Mouse (Mus musculus) erythroid progenitor cell, adult 5-6 weeks (primary cell): ENCODE data around the gene Tbc1d23. TPM values are rescaled to one million over a fixed set of nuclear protein-coding genes. Genes with fewer than 3 reads are reported as not detected.

ENCODE experiments used
- ATAC-seq: replicated peaks from 2 replicates; pipeline ENCODE4 v1.8.0; 2016; ENCODE audit warnings: moderate number of reproducible peaks, mild to moderate bottlenecking, moderate TSS enrichment, inconsistent platforms; ENCODE audit not compliant: poor library complexity, low FRiP score, severe bottlenecking
- total RNA-seq, 2 experiments: library from RNA; stranded (forward) in 1 of 2; stranded (reverse) in 1 of 2; fragments of 150-400 nt in 1 of 2; fragments of 186-747, 209-891 nt in 1 of 2; gene quantifications; 2 replicates each; pipeline versions ENCODE4 v1.2.3 to v1.2.4; 2015 to 2017; ENCODE audit warnings: low replicate concordance in 2 of 2

The Tbc1d23 gene
- total RNA-seq, 2 experiments from 2014 or later, result 7.6 to 19.7 TPM

- ATAC-seq, result peak; percentile 98
Observed at GRCm38 (mm10) chr16:57166611-57167513, 64.4 kb downstream of the Tbc1d23 start, which contains the start of gene Nit2. Nit2 (minus strand) TSS chr16:57167341.

GRCm38 (mm10) chr16:57166086-57166485, 65.2 kb downstream of the Tbc1d23 start:
- ATAC-seq, result no peak

GRCm38 (mm10) chr16:57165157-57165556, 66.1 kb downstream of the Tbc1d23 start:
- no peak for ATAC-seq

- no peak for ATAC-seq
Observed at GRCm38 (mm10) chr16:57163694-57164093, 67.6 kb downstream of the Tbc1d23 start.

GRCm38 (mm10) chr16:57162841-57163240, 68.5 kb downstream of the Tbc1d23 start:
- ATAC-seq, result no peak

- ATAC-seq, result no peak
Observed at GRCm38 (mm10) chr16:57159835-57160234, 71.5 kb downstream of the Tbc1d23 start.

GRCm38 (mm10) chr16:57157728-57158127, 73.6 kb downstream of the Tbc1d23 start:
- no peak for ATAC-seq

- no peak for ATAC-seq
Observed at GRCm38 (mm10) chr16:57157076-57157475, 74.2 kb downstream of the Tbc1d23 start.

- no peak for ATAC-seq
Observed at GRCm38 (mm10) chr16:57155899-57156298, 75.4 kb downstream of the Tbc1d23 start.

GRCm38 (mm10) chr16:57151437-57151836, 79.9 kb downstream of the Tbc1d23 start:
- ATAC-seq, result no peak

- no peak for ATAC-seq
Observed at GRCm38 (mm10) chr16:57144741-57145140, 86.6 kb downstream of the Tbc1d23 start.

GRCm38 (mm10) chr16:57133611-57134010, 97.7 kb downstream of the Tbc1d23 start:
- ATAC-seq, result no peak

GRCm38 (mm10) chr16:57132326-57132725, 99.0 kb downstream of the Tbc1d23 start:
- ATAC-seq, result no peak

GRCm38 (mm10) chr16:57131544-57131943, 99.8 kb downstream of the Tbc1d23 start:
- ATAC-seq, result no peak

GRCm38 (mm10) chr16:57130752-57131400, 100.4 kb downstream of the Tbc1d23 start:
- ATAC-seq, result no peak

- ATAC-seq, result no peak
Observed at GRCm38 (mm10) chr16:57127825-57128224, 103.5 kb downstream of the Tbc1d23 start.

- no peak for ATAC-seq
Observed at GRCm38 (mm10) chr16:57126268-57126667, 105.0 kb downstream of the Tbc1d23 start.

- ATAC-seq, result no peak
Observed at GRCm38 (mm10) chr16:57122682-57123445, 108.4 kb downstream of the Tbc1d23 start.

- ATAC-seq, result no peak
Observed at GRCm38 (mm10) chr16:57121816-57122415, 109.4 kb downstream of the Tbc1d23 start.
